ENCODE assay signal across 10 mouse cellular contexts in genomic region chr4:145360567-145360966, GRCm38 (mm10).
"Had no signal": no experiment of that assay in that cellular context is flagged by ENCODE, and none has a peak within 500 bp of the region (broad histone marks: within the 10 kb centered on the region; RNA-seq: fewer than 3 reads in every experiment).

No protein-coding gene starts in this region.

- H3K4me2 ChIP-seq: limb, embryonic 13.5 days; midbrain, embryonic 11.5 days; midbrain, embryonic 15.5 days had no signal

- H3K9me3 ChIP-seq: limb, embryonic 13.5 days; midbrain, embryonic 15.5 days; neural tube, embryonic 12.5 days had no signal

- H3K36me3 ChIP-seq: limb, embryonic 13.5 days; midbrain, embryonic 15.5 days; neural tube, embryonic 12.5 days had no signal

- H3K4me1 ChIP-seq: limb, embryonic 13.5 days; midbrain, embryonic 15.5 days; neural tube, embryonic 12.5 days had no signal

- H3K27me3 ChIP-seq: limb, embryonic 13.5 days; midbrain, embryonic 15.5 days; neural tube, embryonic 12.5 days had no signal

- H3K27ac ChIP-seq: kidney, postnatal 0 days; layer of hippocampus, adult 2 months; limb, embryonic 13.5 days; liver, embryonic 14.5 days; midbrain, embryonic 15.5 days; neural tube, embryonic 12.5 days had no signal

- H3K9ac ChIP-seq: limb, embryonic 13.5 days; liver, embryonic 14.5 days; midbrain, embryonic 15.5 days; neural tube, embryonic 12.5 days had no signal

- DNase-seq: left cerebral cortex, postnatal 4 days; lung, adult 2 months had no signal

- H3K4me3 ChIP-seq: layer of hippocampus, adult 2 months; limb, embryonic 13.5 days; midbrain, embryonic 15.5 days; neural tube, embryonic 12.5 days had no signal

- ATAC-seq: lung, postnatal 0 days; midbrain, embryonic 15.5 days had no signal
